Mouse (Mus musculus) embryonic facial prominence, embryonic 14.5 days (tissue): Measurements from ENCODE around the gene Als2cr12. TPM values are rescaled to one million over a fixed set of nuclear protein-coding genes. Genes with fewer than 3 reads are reported as not detected.
A peak's percentile ranks its signal among the peaks of the same experiment; 100 is the strongest.
"Not testable (repeated sequence)": the region's sequence is repeated elsewhere in the genome, so short reads cannot be mapped to it uniquely, and the experiment has no call there.

Source experiments
- ATAC-seq: fragments of 200-750 bp; cut with Nextera tagmentation; 2 replicates; pipeline ENCODE4 v1.8.0; 2017; ENCODE audit warnings: low read depth, moderate number of reproducible peaks, moderate TSS enrichment
- DNase-seq: peaks from one replicate; pipeline ENCODE4 v3.0.0-alpha.2; 2015; ENCODE audit warnings: low spot score
- H3K27ac ChIP-seq: fragments of 300-500 bp; sonication (generic); replicated peaks from 2 replicates; pipeline ENCODE4 v1.5.1; 2014; ENCODE audit warnings: low read depth, mild to moderate bottlenecking, low read length, moderate library complexity
- H3K27me3 ChIP-seq: fragments of 300-500 bp; sonication (generic); replicated peaks from 2 replicates; pipeline ENCODE4 v1.6.1; 2014; ENCODE audit warnings: low read length; ENCODE audit not compliant: control insufficient read depth, insufficient read depth
- H3K36me3 ChIP-seq: fragments of 300-500 bp; sonication (generic); 2 replicates; pipeline ENCODE4 v1.6.1; 2014; ENCODE audit warnings: low read length, mixed read lengths; ENCODE audit not compliant: control insufficient read depth, insufficient read depth
- H3K4me1 ChIP-seq: fragments of 300-500 bp; sonication (generic); 2 replicates; pipeline ENCODE4 v1.6.1; 2014; ENCODE audit warnings: antibody characterized with exemption, low read length; ENCODE audit not compliant: control insufficient read depth, insufficient read depth
- H3K4me2 ChIP-seq: fragments of 300-500 bp; sonication (generic); 2 replicates; pipeline ENCODE4 v1.6.1; 2014; ENCODE audit warnings: low read depth, mild to moderate bottlenecking, low read length, moderate library complexity, mixed read lengths
- H3K4me3 ChIP-seq: fragments of 300-500 bp; sonication (generic); 2 replicates; pipeline ENCODE4 v1.5.1; 2014; ENCODE audit warnings: low read depth, mild to moderate bottlenecking, low read length
- H3K9ac ChIP-seq: fragments of 300-500 bp; sonication (generic); 2 replicates; pipeline ENCODE4 v1.6.1; 2014; ENCODE audit warnings: low read depth, mild to moderate bottlenecking, low read length, moderate library complexity, mixed read lengths
- H3K9me3 ChIP-seq: fragments of 300-500 bp; sonication (generic); 2 replicates; pipeline ENCODE4 v1.6.1; 2016; ENCODE audit warnings: low read length; ENCODE audit not compliant: control insufficient read depth
- WGBS: fragments of 180-500 bp; shearing (Covaris S2); extraction: QIAGEN DNeasy Blood & Tissue Kit; methylation state at CpG from one replicate; pipeline ENCODE4 v1.1.7; 2014; 5-methylcytosine and 5-hydroxymethylcytosine counted together
- polyA plus RNA-seq: library from polyadenylated mRNA; unstranded; fragments of >200 nt; fragmentation: Nextera tagmentation; extraction: Ambion mirVana; gene quantifications from 2 replicates; pipeline ENCODE4 v1.2.1, GENCODE M21; 2014

The Als2cr12 gene
- polyA plus RNA-seq, 1 experiment from 2014 or later = 0.13 TPM

- ATAC-seq, H3K4me1 ChIP-seq, H3K9ac ChIP-seq, DNase-seq, H3K4me2 ChIP-seq, H3K27ac ChIP-seq, H3K36me3 ChIP-seq, H3K4me3 ChIP-seq, H3K27me3 ChIP-seq, H3K9me3 ChIP-seq: not testable (repeated sequence)
- WGBS = 71% methylated on average over 4 of the region's 5 CpGs
Measured at GRCm38 (mm10) chr1:58700580-58701162, 4.9 kb upstream of the Als2cr12 start.

- no peak overlapping the region for H3K4me2 ChIP-seq
- H3K9me3 ChIP-seq = 0 out of 2 replicates have a peak, but pooled peaks cover 3% of the 10 kb centered on the region
- no peaks in the 10 kb centered on the region for H3K27me3 ChIP-seq
- ATAC-seq = no peak
- no peak overlapping the region for H3K9ac ChIP-seq
- H3K4me3 ChIP-seq = no peak overlapping the region
- DNase-seq = no peak
- H3K27ac ChIP-seq = no peak overlapping the region
- H3K4me1 ChIP-seq = no peaks in the 10 kb centered on the region
- 62% methylated on average over 3 of the region's 3 CpGs for WGBS
- no peaks in the 10 kb centered on the region for H3K36me3 ChIP-seq
Measured at GRCm38 (mm10) chr1:58699988-58700387, 4.2 kb upstream of the Als2cr12 start.

GRCm38 (mm10) chr1:58698781-58699180 lies 3.0 kb upstream of the Als2cr12 start:
- DNase-seq (no peak), ATAC-seq (no peak)
- Histone ChIP-seq H3K27ac (no peak overlapping the region), H3K4me2 (no peak overlapping the region), H3K36me3 (no peaks in the 10 kb centered on the region), H3K4me1 (no peaks in the 10 kb centered on the region), H3K9ac (no peak overlapping the region), H3K9me3 (no peaks in the 10 kb centered on the region), H3K27me3 (no peaks in the 10 kb centered on the region), H3K4me3 (no peak overlapping the region)
- WGBS = 87% methylated on average over 4 of the region's 4 CpGs

- ATAC-seq, H3K27me3 ChIP-seq, H3K9ac ChIP-seq, H3K9me3 ChIP-seq, H3K27ac ChIP-seq, H3K36me3 ChIP-seq, H3K4me1 ChIP-seq, H3K4me2 ChIP-seq, H3K4me3 ChIP-seq: not testable (repeated sequence)
- peak; percentile 17 for DNase-seq
- WGBS = 48% methylated on average over 1 of the region's 1 CpGs
Measured at GRCm38 (mm10) chr1:58697607-58698006, 1.8 kb upstream of the Als2cr12 start.

- H3K36me3 ChIP-seq = no peaks in the 10 kb centered on the region
- H3K4me3 ChIP-seq = no peak overlapping the region
- 78% methylated on average over 1 of the region's 1 CpGs for WGBS
- ATAC-seq (no peak), DNase-seq (no peak)
- H3K27ac ChIP-seq = no peak overlapping the region
- H3K9me3 ChIP-seq = no peaks in the 10 kb centered on the region
- H3K4me1 ChIP-seq = no peaks in the 10 kb centered on the region
- H3K4me2 ChIP-seq = no peak overlapping the region
- no peaks in the 10 kb centered on the region for H3K27me3 ChIP-seq
- no peak overlapping the region for H3K9ac ChIP-seq
Measured at GRCm38 (mm10) chr1:58693696-58694095, 2.1 kb downstream of the Als2cr12 start.

- not testable (repeated sequence) for H3K36me3 ChIP-seq, H3K9me3 ChIP-seq, H3K4me1 ChIP-seq, DNase-seq, H3K4me2 ChIP-seq, H3K4me3 ChIP-seq, ATAC-seq, H3K27ac ChIP-seq, H3K27me3 ChIP-seq, H3K9ac ChIP-seq
- 73% methylated on average over 1 of the region's 1 CpGs for WGBS
Measured at GRCm38 (mm10) chr1:58691718-58692117, 4.1 kb downstream of the Als2cr12 start.

GRCm38 (mm10) chr1:58690834-58691488 lies 4.8 kb downstream of the Als2cr12 start:
- not testable (repeated sequence) for H3K4me2 ChIP-seq, H3K9me3 ChIP-seq, H3K27ac ChIP-seq, H3K27me3 ChIP-seq, H3K36me3 ChIP-seq, H3K9ac ChIP-seq, H3K4me1 ChIP-seq, H3K4me3 ChIP-seq, ATAC-seq, DNase-seq
- 86% methylated on average over 2 of the region's 3 CpGs for WGBS

GRCm38 (mm10) chr1:58690006-58690744 lies 5.6 kb downstream of the Als2cr12 start:
- Histone ChIP-seq H3K4me1 (no peaks in the 10 kb centered on the region), H3K27me3 (no peaks in the 10 kb centered on the region), H3K27ac (no peak overlapping the region; the same call in 1 of the 2 replicates), H3K4me2 (no peak overlapping the region), H3K9ac (no peak overlapping the region), H3K9me3 (no peaks in the 10 kb centered on the region), H3K4me3 (no peak overlapping the region), H3K36me3 (no peaks in the 10 kb centered on the region)
- 49% methylated on average over 6 of the region's 6 CpGs for WGBS
- DNase-seq (peak; percentile 2), ATAC-seq (no peak)
